Mouse (Mus musculus): ENCODE results near the gene Slc27a2.

Gene Slc27a2

GRCm38 (mm10) chr2:126553291-126553639, 1.1 kb downstream of the Slc27a2 start:
- ATAC-seq (ENCODE audit: low TSS enrichment), result no peak; the same call in none of the 2 replicates

DNA sequence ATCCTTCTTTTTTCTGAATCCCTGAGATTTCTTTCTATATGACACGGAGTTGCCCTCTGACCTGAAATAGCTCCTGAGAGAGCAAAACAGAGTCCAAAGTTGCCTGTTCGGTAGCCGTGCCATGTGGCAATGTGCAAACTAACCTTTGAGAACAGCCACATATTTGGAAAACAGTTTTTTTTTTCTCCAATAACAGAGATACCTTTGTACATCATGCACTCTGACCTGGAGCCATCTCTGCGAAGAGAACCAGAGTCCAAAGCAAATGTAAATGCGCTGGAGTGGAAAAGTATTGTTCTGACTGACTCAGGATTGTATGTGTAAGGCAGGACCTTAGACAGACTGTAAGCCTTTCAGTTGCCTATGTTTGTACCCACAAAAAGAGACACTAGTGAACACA, 3.3 kb downstream of the Slc27a2 start:
- ATAC-seq (ENCODE audit: low TSS enrichment), result no peak

DNA sequence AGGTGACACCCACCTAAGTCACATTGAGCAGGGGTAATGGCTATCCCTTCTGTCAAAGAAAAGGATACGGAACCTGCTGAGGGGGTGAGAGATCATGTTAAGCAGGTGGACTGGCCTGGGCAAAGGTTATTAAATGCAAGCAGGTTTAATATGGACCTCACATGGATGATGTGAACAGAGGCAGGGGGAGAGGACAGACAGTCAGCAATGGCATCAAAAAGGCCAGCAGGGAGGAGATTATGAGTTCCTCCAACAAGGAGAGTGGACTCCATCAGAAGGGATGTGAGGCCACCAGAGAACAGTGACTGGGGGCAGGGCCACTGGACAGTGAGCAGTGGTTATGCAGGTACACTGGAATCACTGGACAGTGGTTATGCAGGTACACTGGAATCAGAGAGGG, 7.9 kb downstream of the Slc27a2 start:
- no peak for ATAC-seq (ENCODE audit: low TSS enrichment)

DNA sequence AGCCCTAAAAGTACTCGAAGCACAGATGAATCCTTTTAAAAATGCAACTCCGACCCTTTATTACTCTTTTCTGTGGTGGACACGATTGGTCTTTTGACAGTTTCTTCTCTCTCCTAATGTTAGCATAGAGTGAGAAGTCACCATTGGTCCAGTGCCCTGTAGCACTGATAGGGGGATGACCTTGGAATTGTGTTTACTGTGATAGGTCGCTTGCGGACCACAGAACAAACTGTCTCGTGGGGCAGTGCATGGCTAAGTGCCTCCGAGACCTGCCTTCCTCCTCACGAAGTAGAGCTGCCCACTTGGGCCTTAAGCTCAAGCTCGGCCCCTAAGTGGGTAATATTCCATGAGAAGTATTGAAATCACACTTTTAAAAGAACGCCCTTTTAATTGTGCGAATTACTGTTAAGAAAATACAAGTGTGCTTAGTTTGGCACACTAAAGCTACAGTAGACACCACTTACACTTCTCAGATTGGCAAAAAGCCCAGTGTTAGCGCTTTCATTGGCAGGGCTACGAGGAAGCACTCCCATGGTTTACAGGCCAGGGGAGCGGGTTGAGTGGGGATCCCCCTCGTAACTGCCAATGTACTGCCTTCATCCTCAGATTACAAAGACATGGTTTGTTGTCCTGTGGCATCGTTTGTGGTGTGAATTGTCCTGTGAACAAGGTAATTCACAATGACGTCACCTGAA, 11.4 kb downstream of the Slc27a2 start:
- no peak for ATAC-seq (ENCODE audit: low TSS enrichment)

GRCm38 (mm10) chr2:126572163-126572562, 20.0 kb downstream of the Slc27a2 start:
- no peak for ATAC-seq (ENCODE audit: low TSS enrichment)

DNA sequence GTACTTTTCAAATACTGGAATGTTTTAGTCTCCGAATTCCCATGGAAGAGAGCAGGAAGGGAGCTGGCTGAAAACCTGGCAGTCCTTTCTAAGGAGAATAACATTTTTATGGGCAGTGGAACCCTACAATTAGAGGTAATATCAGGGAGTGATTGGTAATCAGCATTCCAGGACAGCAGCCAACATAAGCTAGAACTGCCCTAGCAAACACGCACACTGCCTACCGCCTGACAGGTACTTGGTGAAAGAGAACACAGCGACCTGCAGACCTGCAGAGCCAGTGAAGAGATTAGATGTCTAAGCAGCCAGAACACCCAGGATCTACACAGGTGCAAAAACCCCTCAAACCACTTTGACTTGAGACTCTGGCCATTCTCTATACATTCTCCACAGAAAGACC, 20.5 kb downstream of the Slc27a2 start:
- ATAC-seq (ENCODE audit: low TSS enrichment), result no peak

DNA sequence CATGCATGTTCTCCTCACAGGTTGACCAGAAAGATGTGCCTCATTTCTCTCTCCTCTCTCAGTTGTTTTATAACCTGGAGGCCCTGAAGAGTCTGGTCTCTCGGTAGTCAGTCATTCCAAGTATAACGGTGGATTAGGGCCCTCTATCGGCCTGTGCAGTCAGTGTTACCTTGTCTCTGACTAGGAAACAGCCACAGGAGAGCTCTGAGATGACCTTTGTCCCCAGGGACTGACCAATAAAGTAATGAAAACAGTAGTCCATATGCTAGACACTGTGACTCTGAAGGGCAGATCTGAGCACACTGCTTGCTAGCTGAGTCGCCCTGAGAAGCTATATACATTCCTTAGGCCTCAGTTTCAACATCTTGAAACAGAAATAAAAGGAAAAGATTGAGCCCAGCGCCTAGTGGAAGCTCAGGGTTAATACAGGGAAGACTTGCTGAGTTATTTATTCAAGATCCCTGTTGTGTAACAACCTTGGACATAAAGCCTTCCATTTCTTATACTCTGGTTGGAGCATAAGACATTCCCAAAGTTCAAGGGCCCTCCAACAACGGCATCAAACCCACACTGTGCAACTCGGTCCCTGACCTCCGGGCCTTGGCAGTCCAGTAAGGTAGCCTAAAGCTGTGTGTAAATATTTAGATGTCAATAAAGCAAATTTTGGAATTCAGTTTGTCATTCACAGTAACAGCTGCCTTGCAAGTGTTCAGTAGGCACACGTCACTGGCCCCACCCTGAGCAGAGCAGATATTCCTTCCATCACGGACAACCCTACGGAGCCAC, 23.4 kb downstream of the Slc27a2 start:
- ATAC-seq (ENCODE audit: low TSS enrichment), result no peak

- no peak for ATAC-seq (ENCODE audit: low TSS enrichment)
These were observed 25.2 kb downstream of the Slc27a2 start for GRCm38 (mm10) chr2:126577362-126577761.

GRCm38 (mm10) chr2:126579282-126579681, 27.1 kb downstream of the Slc27a2 start:
- no peak for ATAC-seq (ENCODE audit: low TSS enrichment)

- no peak for ATAC-seq (ENCODE audit: low TSS enrichment)
These were observed 31.8 kb downstream of the Slc27a2 start for GRCm38 (mm10) chr2:126583960-126584359.

DNA sequence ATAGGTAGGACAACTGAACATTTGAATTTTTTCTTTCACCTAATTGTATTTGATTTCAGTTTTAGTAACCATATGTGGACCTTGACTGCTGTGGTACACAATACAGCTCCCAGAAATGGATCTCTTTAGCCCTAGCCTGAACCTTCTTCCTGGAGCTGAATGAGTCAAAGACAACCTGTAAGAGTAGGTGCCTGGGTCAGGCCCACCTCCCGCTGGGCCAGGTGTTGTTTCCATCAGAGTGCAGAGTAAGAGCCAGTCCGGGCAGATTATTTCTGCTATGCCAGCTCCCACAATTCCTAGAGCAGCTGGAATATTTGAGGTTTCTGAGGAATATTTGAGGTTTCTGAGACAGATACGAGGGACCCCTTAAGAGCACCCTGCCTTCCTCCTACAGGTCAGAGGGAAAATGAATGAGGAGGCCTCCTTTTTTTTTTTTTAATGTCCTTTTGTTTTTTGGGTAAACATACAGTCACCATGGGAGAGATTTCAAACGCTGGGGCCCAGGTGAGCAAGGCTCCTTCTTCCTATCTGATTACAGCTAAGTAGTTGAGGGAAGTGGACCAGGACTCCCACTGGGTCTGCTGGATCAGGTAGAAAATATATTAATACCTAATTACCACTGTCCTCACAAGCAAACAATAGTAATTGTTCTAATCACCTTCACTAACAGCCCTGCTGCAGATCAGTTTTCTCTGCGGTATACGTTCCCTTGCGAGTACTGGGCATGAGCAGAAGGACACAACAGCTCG, 32.6 kb downstream of the Slc27a2 start:
- no peak for ATAC-seq (ENCODE audit: low TSS enrichment)

GRCm38 (mm10) chr2:126587468-126587867, 35.3 kb downstream of the Slc27a2 start:
- no peak for ATAC-seq (ENCODE audit: low TSS enrichment)

- ATAC-seq (ENCODE audit: low TSS enrichment), result no peak
These were observed 39.1 kb downstream of the Slc27a2 start for GRCm38 (mm10) chr2:126591304-126591703.

- ATAC-seq (ENCODE audit: low TSS enrichment), result peak; percentile 98
These were observed 41.8 kb downstream of the Slc27a2 start for GRCm38 (mm10) chr2:126593831-126594610.

DNA sequence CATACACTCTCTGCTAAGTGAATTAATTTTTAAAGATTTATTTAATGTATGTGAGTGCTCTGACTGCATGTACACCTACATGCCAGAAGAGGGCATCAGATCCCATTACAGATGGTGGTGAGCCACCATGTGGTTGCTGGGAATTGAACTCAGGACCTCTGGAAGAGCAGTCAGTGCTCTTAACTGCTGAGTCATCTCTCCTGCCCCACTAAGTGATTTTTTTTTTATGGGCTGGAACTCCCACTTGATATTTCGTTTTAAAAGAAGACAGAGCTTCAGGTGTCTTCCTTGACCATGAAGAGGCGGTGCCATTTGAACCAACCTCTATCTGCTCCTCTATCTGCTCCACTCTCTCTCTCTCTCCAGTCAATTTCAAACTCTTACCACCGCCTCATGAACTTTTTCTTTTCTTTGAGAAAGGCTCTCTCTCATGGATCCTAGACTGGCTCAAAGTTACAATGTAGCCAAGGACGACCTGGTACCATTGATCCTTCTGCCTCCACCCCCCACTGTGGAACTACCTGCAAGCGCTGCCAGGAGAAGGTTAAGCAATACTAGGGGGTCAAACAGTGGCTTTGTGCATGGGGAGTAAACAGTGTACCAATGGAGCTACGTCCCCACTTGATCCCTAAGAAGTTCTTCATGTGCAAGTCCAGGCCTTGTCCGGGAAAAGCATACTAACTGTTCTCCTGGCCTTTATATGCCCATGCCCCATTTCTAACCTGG, 44.3 kb downstream of the Slc27a2 start:
- ATAC-seq (ENCODE audit: low TSS enrichment), result no peak

DNA sequence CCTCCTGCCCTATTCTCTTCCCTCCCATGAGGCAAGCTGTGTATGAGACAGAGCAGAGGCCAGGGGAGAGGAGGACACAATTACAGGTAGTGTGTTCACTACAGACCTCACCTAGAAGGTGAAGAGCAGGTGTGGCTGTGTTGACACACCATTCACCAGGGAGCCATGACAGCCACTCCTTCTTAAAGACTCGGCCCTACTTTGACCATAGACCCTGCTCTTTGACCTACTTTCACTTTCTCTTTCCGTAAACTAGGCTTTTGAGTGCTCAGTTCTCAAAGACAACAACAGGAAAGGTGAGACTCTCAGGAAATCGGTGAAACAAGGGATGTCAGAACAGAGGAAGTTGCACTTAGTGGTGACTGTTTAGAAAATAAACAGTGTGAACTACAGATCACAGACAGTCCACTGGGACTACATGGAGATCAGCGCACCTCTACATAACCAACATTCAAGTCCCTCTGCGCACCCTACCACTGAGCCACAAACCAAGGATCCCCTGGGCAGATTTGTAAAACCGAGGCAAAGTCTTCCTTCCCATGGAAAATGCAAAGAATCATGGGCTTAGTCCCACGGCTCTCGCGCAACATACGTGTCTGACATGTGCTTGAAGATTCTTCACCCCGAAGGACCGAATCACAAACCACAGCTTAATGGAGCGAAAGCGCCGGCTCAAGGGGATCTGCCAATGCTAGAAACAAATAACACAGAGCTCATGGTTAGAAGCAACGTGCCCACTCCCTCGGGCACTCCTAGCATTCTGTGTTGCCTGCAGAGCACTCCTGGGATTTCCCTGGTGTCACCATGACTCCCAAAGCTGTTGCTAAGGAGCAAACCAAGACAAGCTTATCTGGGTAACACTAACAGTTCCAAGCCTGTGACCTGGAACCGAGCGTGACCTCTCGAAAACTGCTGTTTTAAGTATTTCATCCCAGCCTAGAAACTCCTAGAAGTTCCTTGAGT, 45.4 kb downstream of the Slc27a2 start:
- no peak for ATAC-seq (ENCODE audit: low TSS enrichment)

DNA sequence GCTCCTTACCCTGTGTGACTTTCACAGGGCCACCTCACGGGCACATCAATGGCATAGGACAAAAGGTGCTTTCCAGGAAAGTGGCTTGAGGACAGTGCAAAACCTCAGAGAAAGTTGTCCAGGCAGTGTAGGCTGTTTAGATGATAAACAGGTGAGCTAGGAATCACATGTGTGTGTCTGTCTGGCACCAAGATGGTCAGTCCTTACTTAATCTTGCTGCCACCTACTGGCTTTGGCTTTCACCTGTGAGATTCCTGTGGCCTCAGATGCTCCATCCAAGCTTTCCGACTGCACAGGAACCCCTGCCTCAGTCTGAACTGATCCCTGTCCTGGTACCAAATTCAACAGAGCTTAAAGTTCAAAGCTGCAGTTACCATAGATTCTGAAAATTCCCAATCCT, 46.2 kb downstream of the Slc27a2 start:
- no peak for ATAC-seq (ENCODE audit: low TSS enrichment)

- peak; percentile 73; the same call in 1 of the 2 replicates for ATAC-seq (ENCODE audit: low TSS enrichment)
These were observed 46.8 kb downstream of the Slc27a2 start for GRCm38 (mm10) chr2:126599005-126599404.

DNA sequence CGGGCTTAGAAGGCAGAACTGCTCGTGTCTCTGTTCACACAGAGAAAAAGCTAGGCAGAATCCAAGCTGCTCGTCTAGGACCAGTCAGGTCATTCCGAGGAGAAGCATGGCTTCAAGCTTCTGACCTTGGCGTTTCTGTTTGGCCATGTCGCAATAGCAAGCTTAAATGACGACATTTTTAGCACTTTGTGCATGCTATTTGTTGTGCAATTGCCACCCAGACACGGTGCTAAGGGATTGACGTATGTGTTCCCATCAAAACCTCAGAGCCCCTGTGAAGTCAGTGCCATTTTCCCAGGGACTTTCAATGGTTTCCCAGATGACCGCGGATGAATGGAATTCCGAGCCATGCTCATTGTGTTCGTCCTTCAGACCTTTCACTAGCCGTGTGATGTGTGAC, 48.3 kb downstream of the Slc27a2 start:
- no peak for ATAC-seq (ENCODE audit: low TSS enrichment)
